Mouse (Mus musculus) bone marrow, adult 2 months (tissue): ENCODE results near the gene Azin2. TPM values are rescaled to one million over a fixed set of nuclear protein-coding genes. Genes with fewer than 3 reads are reported as not detected.

Source experiments
- H3K27ac ChIP-seq: fragments of 200-500 bp; 2 replicates; pipeline ENCODE4 v1.5.1; 2012; ENCODE audit warnings: low read depth, mild to moderate bottlenecking, control low read depth, inconsistent platforms, low read length; ENCODE audit not compliant: control insufficient read depth, poor library complexity, insufficient read depth
- H3K4me1 ChIP-seq: fragments of 200-500 bp; 2 replicates; pipeline ENCODE4 v1.6.1; 2011; ENCODE audit warnings: low read length; ENCODE audit not compliant: control insufficient read depth, insufficient read depth
- H3K4me3 ChIP-seq: fragments of 200-500 bp; replicated peaks from 2 replicates; pipeline ENCODE3; 2011; ENCODE audit warnings: mild to moderate bottlenecking, low read depth, low read length, control low read depth; ENCODE audit not compliant: control insufficient read depth
- CTCF ChIP-seq: fragments of 200-500 bp; IDR thresholded peaks from 2 replicates; pipeline ENCODE4 v1.5.1; 2011; ENCODE audit warnings: low read length, control low read depth; ENCODE audit not compliant: control insufficient read depth, insufficient read depth
- POLR2A ChIP-seq: fragments of 200-500 bp; IDR thresholded peaks from 2 replicates; pipeline ENCODE4 v1.6.1; 2011; ENCODE audit warnings: low read depth, mild to moderate bottlenecking, control low read depth, low read length, borderline replicate concordance; ENCODE audit not compliant: control insufficient read depth
- WGBS: fragments of 180-500 bp; shearing (Covaris S2); methylation state at CpG from one replicate; pipeline ENCODE4 v1.1.7; 2018; 5-methylcytosine and 5-hydroxymethylcytosine counted together
- polyA plus RNA-seq: library from polyadenylated mRNA; stranded (reverse); fragments of >200 nt; gene quantifications from 2 replicates; pipeline ENCODE4 v1.2.4, GENCODE M21; 2011; ENCODE audit warnings: low replicate concordance; ENCODE audit not compliant: missing spikeins, insufficient read depth, insufficient read length

The Azin2 gene
- polyA plus RNA-seq, 1 experiment: 2.4 TPM

DNA sequence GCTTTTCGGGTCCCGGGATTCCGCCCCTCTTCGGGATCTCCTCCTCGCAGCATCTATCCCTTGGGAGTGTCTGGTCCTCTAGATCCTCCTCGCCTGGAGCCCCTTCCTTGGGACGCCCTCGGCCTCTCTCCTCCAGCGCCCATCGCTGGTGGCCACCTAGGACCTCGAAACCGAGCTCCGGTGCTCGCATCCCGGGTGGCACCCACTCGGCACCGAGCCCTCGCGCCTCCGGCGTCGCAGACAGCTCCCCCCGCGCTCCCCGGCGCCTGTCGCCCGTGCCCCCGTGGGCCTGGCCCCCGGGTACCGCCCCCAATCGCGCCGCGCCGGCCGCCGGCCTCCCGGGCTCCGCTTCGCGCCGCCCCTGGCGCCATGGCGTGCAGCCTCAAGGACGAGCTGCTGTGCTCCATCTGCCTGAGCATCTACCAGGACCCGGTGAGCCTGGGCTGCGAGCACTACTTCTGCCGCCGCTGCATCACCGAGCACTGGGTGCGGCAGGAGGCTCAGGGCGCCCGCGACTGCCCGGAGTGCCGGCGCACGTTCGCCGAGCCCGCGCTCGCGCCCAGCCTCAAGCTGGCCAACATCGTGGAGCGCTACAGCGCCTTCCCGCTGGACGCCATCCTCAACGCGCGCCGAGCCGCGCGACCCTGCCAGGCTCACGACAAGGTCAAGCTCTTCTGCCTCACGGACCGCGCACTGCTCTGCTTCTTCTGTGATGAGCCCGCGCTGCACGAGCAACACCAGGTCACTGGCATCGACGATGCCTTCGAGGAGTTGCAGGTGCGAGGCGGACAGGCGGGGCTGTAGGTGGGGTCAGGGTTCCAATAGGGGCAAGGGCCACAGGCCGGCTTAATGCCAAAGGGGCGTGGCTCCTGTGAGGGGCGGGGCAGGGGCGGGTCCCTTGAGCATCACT lies 78.2 kb downstream of the Azin2 start:
- Histone ChIP-seq H3K4me1 (peaks cover 2% of the 10 kb centered on the region), H3K4me3 (peak overlapping the region; percentile 62), H3K27ac (no peak overlapping the region)
- WGBS: 1% methylated on average over 94 of the region's 94 CpGs
- no peak for TF ChIP-seq POLR2A

- WGBS: 2% methylated on average over 30 of the region's 37 CpGs
- peaks cover 2% of the 10 kb centered on the region for H3K4me1 ChIP-seq
- no peak for TF ChIP-seq CTCF
- TF ChIP-seq POLR2A: no peak
- no peak within 1 kb of the TSS for H3K27ac ChIP-seq
- peak within 1 kb of the TSS; percentile 62 for H3K4me3 ChIP-seq
Measured at GRCm38 (mm10) chr4:128883379-128883781, 78.9 kb downstream of the Azin2 start, which contains the start of gene Trim62. Gene Trim62 (plus strand): TSS chr4:128883580.

Other genes with a start within 250 kb of the Azin2 start
- 0.34 and 1.5 TPM in 2 replicates for gene A3galt2, start 207.1 kb downstream of the Azin2 start, polyA plus RNA-seq
- 10.3 and 12.1 TPM in 2 replicates for gene Zfp362, start 156.4 kb downstream of the Azin2 start, polyA plus RNA-seq
- 0.52 and 1.0 TPM in 2 replicates for gene Trim62, start 78.9 kb downstream of the Azin2 start, polyA plus RNA-seq
- 72.4 and 118 TPM in 2 replicates for gene Ak2, start 29.5 kb upstream of the Azin2 start, polyA plus RNA-seq
- gene Rnf19b, start 95.8 kb upstream of the Azin2 start, polyA plus RNA-seq: 23.9 and 47.7 TPM in 2 replicates
- 1.8 TPM in 1 of 2 replicates, not detected in the other for gene Tmem54, start 143.1 kb upstream of the Azin2 start, polyA plus RNA-seq
- gene Hpca, start 159.6 kb upstream of the Azin2 start, polyA plus RNA-seq: not detected in 2 replicates
- gene Fndc5, start 174.6 kb upstream of the Azin2 start, polyA plus RNA-seq: 2.7 TPM in 1 of 2 replicates, not detected in the other
- 8.5 and 9.4 TPM in 2 replicates for gene S100pbp, start 227.3 kb upstream of the Azin2 start, polyA plus RNA-seq
- 25.1 and 28.2 TPM in 2 replicates for gene Yars, start 227.3 kb upstream of the Azin2 start, polyA plus RNA-seq